Mouse (Mus musculus) kidney, postnatal 14 days (tissue): ENCODE data around the gene Dgkg.

Experiments used
- DNase-seq: peaks from one replicate; pipeline ENCODE4 v3.0.0; 2022; ENCODE audit warnings: mixed read lengths

Gene Dgkg

DNA sequence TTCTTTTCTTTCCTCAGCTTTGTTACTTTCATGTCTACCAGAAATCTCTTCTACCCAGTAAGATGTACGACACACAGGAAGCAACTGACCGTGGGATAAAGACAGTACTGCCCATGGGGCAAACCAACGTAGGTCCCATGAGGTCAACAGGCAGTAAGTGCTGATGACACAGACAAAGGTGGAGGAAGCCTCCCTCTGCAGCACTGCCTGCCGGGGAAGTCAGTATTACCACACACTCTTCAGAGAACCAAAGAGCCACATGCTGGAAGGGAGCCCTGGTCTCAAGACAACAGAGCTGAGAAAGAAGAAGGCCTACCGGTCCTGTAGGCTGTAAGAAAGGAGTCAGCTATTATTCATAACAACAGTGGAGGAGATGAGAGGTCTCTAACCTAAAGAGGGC lies 67.4 kb downstream of the Dgkg start:
- no peak for DNase-seq

DNA sequence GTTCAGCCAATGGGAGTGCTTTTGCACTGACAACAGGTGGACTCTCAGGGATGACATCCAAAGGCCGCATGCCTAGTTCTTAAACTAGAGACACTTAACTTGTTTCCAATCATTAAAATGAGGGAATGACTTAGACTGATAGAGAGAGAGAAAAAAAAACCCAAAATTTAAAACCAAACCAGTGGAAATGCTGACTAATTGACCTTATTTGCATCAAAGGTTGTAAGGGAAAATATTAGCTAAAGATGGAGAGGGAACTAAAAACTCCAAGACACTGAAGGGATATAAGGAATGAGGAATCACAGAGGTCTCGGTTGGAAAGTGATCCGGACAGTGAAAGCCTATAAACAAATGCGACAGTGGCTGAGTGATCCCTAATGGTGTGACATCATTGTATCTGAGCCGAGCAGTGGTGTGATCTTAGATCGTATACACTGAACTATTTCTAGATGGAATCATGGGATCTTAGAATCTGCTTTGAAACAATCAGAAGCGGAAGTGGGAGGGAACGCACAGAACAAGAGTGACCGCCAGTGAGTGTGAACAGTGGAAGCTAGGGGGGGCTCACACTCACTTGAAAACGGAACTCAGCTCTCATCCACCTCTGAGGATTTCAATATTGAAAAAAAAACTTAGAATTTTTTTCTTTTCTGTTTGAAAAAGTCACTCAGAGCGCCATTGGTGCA lies 70.7 kb downstream of the Dgkg start:
- DNase-seq = no peak

DNA sequence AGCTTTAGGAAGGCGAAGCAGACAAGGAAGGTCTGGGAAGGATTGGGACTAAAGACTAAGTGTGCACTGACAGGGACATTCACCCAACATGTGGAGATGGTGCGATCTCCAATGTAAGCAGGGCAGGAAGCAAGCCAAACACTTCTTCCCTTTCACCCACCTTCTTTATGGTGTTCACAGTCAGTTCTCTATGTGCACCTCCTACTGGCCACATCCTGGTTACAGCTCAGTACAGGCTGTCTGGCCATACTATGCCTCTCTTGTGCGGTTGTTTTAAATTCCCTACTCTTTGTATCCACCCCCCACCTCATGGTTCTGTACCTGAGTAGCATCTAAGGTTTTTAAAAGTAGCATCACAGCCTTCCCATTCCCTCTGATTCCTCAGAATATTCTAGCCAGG lies 71.5 kb downstream of the Dgkg start:
- DNase-seq = no peak

DNA sequence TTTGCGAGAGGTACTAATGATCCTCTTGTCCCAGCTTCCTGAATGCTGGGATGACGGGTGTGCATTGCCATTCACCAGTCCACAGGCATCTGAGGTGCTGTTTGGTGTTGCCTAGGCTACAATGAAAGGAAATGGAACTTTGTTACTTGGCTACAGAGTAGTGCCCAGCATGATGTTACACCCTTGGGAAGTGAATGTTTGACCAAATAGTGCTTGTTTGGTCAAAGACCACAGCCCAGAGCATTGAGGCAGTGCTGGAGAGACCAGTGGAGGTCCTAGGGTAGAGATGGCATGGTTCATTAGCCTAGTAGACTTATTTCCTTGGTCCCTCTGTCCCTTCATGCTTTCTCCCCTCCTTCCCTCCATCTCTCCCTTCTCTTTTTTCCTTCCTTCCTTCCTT lies 73.6 kb downstream of the Dgkg start:
- DNase-seq = no peak

DNA sequence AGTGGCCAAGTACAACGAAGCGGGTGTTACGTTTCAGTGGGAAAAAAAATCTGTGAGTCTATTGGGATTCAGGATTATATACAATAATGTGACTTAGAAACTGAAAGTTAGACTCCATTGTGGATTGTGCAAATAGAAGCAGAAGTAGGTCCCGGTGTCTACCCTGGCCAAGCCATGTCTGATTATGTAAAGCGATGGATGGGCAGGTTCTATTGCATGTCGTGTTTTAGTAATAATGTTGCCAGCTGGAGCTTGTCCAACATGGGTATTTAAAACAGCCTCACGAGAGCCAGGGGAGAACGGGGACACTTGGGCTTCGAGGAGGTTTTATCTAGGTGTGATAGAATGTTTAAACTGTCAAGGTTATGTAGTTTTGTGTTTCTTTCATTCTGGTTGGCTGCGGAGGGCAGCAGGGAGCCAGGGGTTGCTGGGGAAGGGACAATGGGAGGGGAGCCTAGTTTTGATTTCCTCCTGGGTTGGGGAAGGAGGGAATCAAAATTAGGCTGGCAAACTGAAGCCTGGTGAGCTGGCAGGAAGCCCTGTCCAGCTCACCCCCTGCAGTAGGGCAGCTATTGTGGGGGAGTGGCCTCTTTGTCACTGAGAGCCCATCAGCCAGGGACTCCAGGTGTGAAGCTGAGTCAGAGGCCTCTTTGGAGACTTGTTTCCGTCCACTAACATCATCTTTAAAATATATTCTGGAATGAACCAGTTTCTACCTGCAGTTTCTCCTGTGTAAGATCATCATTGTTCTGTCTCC lies 74.7 kb downstream of the Dgkg start:
- no peak for DNase-seq

DNA sequence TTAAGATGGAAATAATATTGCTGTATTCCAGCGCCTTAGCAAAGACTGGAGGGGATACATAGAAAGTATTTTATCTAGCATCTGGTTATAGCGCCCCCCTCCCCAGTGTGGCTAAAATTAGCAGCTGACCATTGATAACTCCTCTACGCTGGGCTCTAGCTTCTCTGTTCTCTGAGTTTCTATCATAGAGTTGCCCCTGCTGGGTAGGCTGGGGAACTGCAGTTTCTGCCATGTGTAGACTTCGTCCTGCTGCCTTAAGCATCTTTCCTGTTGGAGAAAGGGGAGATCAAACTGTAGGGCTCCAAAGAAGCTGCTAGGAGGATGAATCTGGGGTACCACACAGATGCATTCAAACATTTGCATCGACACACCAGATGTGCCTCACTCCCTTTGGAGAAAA lies 76.9 kb downstream of the Dgkg start:
- no peak for DNase-seq

DNA sequence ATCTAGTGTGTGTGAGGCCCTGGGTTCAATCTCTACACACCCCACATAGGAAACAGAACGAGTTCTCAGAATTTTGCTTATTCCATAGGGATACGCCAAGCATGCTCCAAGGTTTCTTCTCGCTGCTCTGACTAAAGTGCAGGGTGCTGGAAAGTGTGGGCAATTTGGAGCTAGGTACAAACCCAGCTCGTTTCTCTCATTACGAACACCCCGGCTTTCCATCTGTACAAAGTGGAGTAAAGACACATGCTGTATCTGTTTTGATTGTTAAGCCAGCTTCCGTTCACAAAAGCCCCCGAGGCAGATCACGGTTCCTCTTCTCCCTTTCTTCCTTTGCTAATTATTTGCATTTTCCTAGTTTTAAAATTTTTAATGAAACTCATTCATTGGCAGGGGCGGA lies 78.1 kb downstream of the Dgkg start:
- DNase-seq = no peak

DNA sequence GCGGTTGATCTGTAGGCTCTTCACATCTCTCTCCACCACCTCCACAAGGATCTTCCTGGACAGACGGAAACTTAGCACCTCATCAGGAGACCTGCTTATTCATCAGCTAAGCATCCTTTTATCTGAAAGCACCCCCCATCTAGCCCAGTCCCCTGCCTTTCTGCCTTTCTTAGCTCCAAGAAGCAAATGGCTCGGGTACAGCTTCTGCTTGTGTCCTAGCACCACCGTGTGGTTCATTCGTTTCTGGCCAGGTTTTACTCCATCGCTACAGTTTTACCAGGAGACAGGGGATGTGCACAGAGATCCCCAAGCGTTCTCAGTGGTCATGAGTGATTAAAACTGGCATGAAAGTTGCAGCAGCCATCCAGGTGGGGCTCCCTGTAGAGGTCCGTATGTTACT lies 79.4 kb downstream of the Dgkg start:
- no peak for DNase-seq

DNA sequence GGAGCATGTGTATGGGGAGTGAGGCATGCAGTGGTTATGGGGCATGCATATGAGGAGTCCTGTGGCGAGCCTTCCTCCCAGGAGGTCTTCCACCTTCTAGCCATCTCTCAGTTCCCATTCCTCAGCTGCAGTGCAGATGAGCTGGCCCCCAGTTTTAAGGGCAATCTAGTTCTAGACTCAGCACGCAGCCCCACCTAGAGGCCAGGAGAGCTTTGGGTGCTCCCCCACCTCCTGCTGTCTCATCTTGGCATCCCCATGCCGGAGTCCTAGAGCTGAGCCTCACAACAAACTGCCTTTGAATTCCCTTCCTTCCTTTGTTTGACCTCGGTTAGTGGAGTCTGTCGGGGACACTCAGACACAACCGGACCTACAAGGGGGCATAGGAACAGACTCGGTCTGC lies 82.9 kb downstream of the Dgkg start:
- DNase-seq = no peak

DNA sequence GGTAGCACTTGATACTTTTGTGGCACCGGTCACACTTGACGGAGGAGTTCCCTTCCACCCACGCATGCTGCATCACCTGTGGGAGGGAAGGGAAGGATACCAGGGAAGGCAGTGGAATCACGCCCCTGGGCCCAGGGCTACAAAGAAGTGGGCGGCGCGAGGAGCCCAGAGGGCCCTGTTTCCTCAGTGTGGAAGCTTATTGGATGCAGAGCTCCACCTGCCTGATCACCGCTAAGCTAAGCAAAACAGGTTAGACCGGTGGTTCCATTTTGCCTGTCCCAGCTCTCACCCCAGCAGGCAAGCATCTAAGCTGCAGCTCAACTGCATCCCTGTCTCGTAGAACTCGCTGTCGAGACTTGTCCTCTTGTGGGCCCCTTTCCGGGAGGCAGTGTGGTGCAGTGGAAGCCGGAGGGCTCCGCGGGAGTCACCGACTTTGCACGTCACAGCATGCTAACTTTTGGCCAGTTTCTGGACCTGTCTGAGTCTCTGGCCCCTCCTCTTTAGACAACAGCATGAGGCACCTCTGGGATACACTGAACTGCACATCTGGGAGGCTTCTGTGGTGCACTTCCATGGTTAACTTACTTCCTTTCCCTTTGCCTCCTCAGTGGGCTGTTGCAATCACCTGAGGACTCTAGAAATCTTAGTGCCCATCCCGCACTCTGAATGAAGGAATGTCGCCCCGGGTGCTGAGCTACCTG lies 84.2 kb downstream of the Dgkg start:
- DNase-seq = peak; percentile 46

DNA sequence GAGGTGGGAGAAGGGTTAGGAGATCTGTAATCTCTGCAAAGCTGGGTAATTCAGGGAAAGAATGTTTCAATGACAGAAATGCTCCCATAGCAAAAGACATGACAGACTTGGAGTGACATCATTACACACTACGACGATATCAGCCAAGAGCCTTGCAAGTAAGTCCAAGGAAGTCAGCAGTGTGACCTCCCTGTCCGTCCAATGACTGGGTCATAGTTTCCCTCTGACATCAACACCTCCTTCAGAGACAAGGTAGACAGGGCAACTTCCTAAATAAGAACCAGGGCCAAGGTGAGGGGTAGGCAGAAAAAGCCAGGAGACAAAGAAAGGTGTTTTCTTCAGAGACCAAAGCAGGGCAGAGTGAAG lies 92.1 kb downstream of the Dgkg start:
- DNase-seq = no peak

DNA sequence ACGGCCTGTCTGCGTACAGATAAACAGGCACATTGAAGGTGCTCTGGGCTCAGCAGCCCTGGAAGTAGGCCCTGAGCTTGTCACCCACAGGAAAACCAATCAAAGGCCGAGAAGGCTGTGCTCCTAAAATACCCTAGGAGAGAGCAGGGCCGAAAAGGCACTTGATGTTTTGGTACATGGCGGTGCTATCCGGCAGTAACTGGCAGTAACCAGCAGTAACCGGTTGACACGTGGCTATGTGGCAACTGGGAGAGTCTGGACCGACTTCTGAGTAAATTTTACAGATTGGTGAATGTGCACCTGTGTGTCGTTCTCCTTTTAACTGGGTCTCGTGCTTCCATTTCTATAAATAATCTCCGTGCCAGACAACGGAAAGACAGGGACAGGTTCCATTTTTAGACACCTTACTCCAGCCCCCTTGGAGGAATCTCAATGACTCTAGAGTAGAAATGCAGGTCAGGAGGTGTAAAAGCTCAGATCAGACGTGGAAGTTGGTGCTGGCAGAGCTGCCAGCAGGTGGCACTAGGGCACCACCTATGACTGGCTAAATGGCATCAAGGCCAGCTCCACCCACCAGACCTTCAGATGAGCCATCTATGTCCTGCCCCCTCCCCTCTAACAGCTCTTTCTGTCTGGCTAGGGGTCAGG lies 92.6 kb downstream of the Dgkg start:
- DNase-seq = peak; percentile 78

DNA sequence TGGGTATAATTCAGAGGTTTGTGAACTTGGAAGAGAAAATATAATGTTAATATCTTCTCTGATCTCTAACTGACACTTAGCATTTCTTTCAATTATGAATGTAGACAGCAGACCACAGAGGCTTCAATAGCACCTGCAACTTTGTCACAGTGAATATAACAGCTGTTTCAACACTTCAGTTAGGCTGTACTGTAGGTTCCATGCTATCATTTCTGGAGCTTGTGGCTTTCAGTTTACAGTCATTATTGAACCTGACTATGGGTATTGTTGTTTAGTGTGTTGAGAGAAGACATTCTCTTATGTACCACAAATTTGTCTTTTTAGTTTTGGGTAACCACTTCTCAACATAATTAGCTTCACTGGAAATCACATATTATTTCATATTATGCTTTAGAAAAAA lies 93.4 kb downstream of the Dgkg start:
- no peak for DNase-seq

DNA sequence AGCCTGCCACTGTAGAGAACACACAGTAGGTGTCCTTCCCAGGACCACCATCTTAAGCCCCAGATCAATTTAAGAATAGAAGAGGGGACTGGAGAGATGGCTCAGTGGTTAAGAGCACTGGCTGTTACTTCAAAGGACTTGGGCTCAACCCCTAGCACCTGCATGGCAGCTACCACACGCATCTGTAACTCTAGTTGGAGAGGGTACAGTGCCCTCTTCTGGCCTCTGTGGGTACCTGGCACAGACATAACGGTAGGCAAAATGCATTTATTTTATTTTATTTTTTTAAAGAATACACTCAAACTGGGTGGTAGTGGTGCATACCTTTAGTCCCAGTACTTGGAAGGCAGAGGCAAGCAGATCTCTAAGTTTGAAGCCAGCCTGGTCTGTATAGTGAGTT lies 102.0 kb downstream of the Dgkg start:
- no peak for DNase-seq

DNA sequence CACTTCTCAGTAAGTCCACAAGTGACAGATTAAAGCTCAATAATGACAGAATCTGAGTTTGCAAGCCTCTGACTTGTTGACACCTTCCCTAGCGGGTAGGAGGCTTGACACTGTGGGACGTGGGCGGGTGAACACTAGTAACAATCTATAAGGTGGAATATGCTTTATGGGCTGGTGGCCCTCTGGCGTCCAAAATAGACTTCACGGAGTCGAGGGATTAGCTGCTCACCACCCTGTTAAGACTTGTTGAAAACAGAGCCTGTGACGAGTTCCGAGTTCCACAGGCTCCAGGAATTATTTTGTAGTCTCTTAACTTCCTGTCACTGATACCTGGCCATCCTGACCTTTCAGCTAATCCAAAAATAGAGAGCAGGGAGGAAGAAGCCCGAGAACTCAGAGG lies 104.7 kb downstream of the Dgkg start:
- peak; percentile 8 for DNase-seq

DNA sequence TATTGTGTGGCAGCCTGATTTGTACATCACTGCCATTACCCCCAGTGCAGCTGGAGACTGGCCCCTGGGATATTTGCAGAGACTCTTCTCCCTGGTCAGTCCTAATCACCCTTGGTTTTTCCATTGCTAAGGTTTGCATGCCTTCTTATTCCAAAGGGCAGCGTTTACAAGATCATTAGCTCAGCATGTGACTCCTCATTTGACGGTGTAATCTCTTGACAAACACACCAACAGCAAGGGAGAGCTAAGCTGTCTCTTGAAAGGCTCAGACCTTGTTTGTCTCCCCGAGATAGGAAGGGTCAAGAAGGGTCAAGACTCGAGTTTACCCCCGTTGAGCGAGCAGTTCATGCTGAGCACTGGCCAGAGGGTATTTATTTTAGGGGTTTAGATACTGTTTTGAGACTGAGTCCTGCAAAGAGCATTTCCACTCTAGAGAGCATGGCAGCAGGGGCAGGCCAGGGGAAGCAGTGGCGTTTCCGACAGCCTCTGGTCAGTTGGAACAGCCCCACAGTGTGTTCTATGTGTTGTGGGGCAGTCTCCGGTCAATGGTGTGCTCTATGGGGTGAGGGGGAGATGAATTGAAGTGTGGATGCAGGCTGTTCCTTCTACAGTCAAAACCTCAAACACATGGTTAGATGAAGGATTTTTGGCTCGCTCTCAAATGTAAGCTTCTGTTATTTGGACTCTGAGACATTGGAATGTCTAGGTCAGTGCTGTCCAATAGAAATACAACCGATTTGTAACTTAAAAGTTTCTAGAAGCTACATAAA lies 105.6 kb downstream of the Dgkg start:
- DNase-seq = peak; percentile 56

DNA sequence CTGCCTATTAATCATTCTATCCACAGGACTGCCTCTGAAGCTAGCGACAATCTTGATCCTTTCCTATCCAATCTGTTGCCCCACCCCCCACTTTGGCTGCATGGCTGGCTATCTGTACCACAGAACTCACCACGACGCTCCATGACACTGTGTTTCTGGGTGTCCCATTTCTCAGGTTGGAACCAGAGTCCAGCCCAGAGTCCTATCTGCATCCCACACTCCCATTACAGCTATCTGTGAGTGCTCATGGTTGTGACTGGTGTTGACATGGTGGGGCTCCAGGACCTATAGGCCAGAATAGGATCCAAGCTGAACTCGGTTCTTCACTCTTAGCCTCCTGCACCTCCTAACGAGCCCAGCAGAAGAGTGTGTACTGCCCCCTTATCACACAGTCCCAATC lies 107.7 kb downstream of the Dgkg start:
- peak; percentile 6 for DNase-seq

DNA sequence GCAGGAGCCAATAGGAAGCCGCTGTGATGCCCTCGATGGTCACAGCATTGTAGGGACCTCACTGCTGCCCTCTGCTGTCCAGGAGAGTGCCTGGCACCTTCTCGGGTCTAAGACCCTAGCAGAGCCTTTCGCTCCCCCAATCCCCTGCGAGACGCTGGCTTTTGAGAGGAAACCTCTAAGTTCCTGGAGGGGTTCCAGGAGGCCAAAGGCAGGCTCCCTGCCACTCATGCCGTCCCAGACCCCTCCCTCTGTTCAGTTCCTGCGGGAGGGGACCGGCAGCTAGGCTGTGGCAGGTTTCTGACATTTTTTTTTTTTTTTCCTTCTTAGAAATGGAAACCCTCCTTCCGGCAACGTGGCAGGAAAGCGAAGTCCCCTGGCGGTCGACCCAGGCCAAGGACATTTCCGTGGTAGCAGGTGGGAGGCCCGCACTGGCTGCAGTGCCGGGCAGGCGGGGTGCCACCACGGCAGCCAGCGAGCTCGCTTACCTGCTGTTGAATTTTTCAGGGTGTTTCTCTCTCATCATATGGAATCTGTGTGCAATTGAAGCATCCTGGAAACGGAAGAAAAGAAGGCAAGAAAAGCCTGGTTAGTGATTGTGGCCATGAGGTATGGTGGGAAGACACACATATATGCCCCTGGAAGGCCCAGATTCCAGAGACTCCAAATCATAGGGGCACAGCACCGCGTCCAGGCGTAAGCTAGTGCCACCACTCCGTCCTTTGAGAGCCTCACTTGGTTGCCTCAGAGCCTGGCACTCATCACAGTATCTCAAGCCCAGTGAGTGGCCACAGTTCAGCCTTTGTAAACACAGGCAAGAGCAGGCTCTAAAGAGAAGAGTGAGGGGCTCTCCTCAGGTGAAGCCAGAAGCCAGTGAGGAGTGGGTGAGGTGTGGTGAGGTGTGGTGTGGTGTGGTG lies 108.6 kb downstream of the Dgkg start:
- peak; percentile 90 for DNase-seq

DNA sequence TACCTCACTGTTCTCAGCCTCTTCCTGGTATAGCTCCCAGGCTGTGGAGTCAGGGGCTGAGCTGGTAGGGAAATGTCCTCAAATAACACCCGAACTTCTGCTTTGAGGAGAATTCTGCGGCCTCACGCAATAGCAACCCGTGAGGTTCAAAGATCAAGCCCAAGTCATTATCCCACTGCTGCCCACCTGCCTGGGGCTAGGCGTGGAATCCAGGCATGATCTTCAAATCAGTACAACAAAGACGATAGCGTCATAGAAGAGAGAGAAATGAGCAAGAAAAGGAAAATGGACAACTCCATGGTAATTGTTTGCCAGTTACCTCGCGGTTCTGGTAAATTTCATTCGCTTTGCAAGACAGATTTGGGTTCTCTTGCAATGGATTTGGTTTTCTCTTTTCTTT lies 109.3 kb downstream of the Dgkg start:
- no peak for DNase-seq

DNA sequence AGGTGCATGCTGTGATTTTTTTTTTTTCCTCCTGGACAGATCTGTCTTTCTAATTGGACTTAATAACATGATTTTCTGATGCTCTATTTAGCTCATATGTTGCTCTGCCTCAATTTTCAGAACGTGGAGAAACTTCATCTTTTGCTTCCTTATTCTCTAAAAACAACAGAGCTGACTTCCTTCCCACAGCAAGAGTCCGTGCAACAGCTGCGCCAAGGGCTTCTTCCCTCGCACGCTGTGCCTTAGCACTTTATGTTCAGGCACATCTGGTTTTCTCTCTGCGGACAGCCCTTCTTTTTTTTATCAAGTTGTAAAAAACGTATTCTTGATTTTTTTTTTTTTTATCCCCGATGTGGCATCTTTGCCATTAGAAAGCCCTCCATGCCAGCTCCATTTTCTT lies 111.2 kb downstream of the Dgkg start:
- DNase-seq = no peak

DNA sequence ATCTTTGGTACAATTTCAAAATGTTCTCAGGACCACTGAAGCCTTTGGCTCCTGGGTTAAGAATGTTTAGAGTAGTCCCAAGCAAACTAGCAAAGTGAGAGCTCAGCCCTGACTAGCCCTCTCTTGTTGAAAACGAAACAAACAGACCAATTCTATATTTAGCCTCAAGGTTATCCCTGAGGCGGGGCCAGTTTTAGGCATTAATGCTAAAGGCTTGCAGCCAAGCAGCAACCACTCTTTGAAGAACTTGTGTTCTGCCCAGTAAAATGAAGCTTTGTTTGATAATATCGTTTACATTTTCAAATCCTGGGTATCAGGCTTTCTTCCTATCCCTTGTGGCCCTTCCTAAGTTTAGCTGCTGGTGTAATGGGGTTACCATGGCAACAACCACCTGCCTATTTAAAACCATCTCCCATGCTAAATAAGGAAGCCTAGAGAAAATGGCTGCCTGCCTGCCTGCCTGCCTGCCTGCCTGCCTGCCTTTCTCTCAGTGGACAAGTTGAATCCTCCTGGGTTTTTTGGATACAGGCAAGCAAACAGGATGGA lies 111.9 kb downstream of the Dgkg start:
- peak; percentile 8 for DNase-seq
